Mouse (Mus musculus) intestine, embryonic 14.5 days (tissue): ENCODE results near the gene Rsph3b. TPM values are rescaled to one million over a fixed set of nuclear protein-coding genes. Genes with fewer than 3 reads are reported as not detected.
A peak's percentile ranks its signal among the peaks of the same experiment; 100 is the strongest.
"Not testable (repeated sequence)": the region's sequence is repeated elsewhere in the genome, so short reads cannot be mapped to it uniquely, and the experiment has no call there.

ENCODE experiments used
- ATAC-seq: fragments of 200-750 bp; cut with Nextera tagmentation; replicated peaks from 2 replicates; pipeline ENCODE4 v1.8.0; 2017; ENCODE audit warnings: low read depth, moderate number of reproducible peaks, moderate TSS enrichment, moderate library complexity; ENCODE audit not compliant: low FRiP score, low TSS enrichment
- DNase-seq: peaks from one replicate; pipeline ENCODE4 v3.0.0-alpha.2; 2018; ENCODE audit warnings: low spot score
- H3K27ac ChIP-seq: fragments of 300-500 bp; sonication (generic); 2 replicates; pipeline ENCODE4 v1.5.1; 2014; ENCODE audit warnings: low read depth, mild to moderate bottlenecking, control low read depth
- H3K27me3 ChIP-seq: fragments of 300-500 bp; sonication (generic); replicated peaks from 2 replicates; pipeline ENCODE4 v1.6.1; 2014; ENCODE audit warnings: low read length, control low read depth; ENCODE audit not compliant: control insufficient read depth, insufficient read depth
- H3K36me3 ChIP-seq: fragments of 300-500 bp; sonication (generic); 2 replicates; pipeline ENCODE4 v1.6.1; 2014; ENCODE audit warnings: low read length, control low read depth; ENCODE audit not compliant: control insufficient read depth, insufficient read depth
- H3K4me1 ChIP-seq: fragments of 300-500 bp; sonication (generic); replicated peaks from 2 replicates; pipeline ENCODE4 v1.6.1; 2014; ENCODE audit warnings: low read length, control low read depth, mixed read lengths; ENCODE audit not compliant: control insufficient read depth, insufficient read depth
- H3K4me2 ChIP-seq: fragments of 300-500 bp; sonication (generic); 2 replicates; pipeline ENCODE4 v1.6.1; 2014; ENCODE audit warnings: low read length
- H3K4me3 ChIP-seq: fragments of 300-500 bp; sonication (generic); 2 replicates; pipeline ENCODE4 v1.5.1; 2014; ENCODE audit warnings: low read depth, low read length, control low read depth, mixed read lengths
- H3K9ac ChIP-seq: fragments of 300-500 bp; sonication (generic); 2 replicates; pipeline ENCODE4 v1.6.1; 2014; ENCODE audit warnings: mild to moderate bottlenecking, low read length
- H3K9me3 ChIP-seq: fragments of 300-500 bp; sonication (generic); 2 replicates; pipeline ENCODE4 v1.6.1; 2016; ENCODE audit warnings: low read length, control low read depth; ENCODE audit not compliant: control insufficient read depth
- WGBS: fragments of 180-500 bp; shearing (Covaris S2); extraction: QIAGEN DNeasy Blood & Tissue Kit; methylation state at CpG from one replicate; pipeline ENCODE4 v1.1.7; 2014; 5-methylcytosine and 5-hydroxymethylcytosine counted together
- polyA plus RNA-seq: library from polyadenylated mRNA; unstranded; fragments of >200 nt; fragmentation: Nextera tagmentation; extraction: Ambion mirVana; gene quantifications from 2 replicates; pipeline ENCODE4 v1.2.1, GENCODE M21; 2014

Rsph3b gene
- polyA plus RNA-seq, 1 experiment from 2014 or later = 42.6 TPM

DNA sequence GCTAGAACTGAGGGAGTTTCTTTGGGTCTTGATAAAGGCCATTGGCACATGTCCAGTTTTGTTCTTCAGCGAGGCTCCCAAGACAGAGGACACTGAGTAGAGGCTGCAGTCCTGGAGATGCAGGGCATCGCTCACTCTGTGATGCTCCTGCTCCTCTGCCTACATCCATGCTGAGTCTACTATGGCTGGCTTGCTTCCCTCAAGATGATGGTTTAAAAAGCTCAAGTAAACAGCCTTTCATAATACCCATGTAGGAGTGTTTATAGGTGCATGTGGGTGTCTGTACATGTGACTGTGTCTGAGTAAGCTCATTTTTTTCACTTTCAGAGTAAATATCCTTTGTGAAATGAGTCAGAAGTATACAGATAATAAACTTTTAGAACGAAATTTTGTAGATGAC is 26.5 kb upstream of the Rsph3b start:
- not testable (repeated sequence) for H3K4me3 ChIP-seq, H3K9me3 ChIP-seq, H3K9ac ChIP-seq, H3K36me3 ChIP-seq, H3K27me3 ChIP-seq, H3K4me1 ChIP-seq, DNase-seq, H3K27ac ChIP-seq, ATAC-seq, H3K4me2 ChIP-seq
- 50% methylated on average over 3 of the region's 3 CpGs for WGBS

DNA sequence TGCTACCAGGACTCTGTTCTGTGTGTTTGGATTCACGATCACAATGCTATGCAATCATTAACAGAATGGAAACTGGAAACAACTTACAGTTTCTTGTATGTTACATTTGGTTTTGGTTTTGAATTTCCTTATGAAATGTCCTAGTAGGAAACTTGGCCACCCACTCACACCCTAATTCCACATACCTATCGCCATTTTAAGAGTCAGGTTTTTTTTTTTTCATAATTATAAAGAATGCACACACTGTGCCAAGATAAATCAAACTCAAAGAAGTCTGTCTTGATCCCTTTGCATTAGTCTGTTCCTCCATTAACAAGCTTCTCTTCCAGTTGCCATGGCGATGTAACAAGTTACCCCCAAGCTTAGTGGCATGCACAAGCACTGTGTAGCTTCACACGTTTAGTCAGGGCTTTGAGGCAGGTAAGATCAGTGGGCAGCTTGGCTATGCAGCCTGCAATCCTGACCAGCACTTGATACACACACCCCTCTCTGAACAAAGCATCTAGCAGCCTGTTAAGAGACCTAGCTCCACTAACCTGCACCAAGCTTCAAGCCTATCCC is 24.4 kb upstream of the Rsph3b start:
- 65% methylated on average over 3 of the region's 4 CpGs for WGBS
- H3K9ac ChIP-seq, DNase-seq, H3K27me3 ChIP-seq, H3K9me3 ChIP-seq, H3K36me3 ChIP-seq, H3K4me1 ChIP-seq, H3K27ac ChIP-seq, ATAC-seq, H3K4me2 ChIP-seq, H3K4me3 ChIP-seq: not testable (repeated sequence)

DNA sequence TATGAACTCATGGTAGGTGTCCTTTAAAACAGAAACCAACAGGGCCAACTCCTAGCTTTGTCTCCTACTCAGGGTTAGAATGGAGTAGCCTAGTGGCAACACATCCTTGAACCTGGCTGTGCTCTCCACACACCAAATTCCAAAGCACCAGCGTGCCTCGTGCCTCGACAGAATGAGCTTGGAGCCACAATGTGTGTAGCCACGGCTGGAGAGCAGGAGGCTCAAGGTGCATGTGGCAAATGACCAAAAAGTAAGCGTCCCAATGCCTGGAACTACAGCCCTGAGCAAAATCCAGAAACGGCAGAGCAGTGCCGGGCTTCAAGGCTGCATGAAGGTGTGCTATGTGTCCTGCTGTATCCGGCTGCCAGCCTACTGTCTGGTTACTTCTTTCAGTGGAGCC is 22.8 kb upstream of the Rsph3b start:
- not testable (repeated sequence) for H3K4me1 ChIP-seq, DNase-seq, H3K4me2 ChIP-seq, H3K36me3 ChIP-seq, H3K27ac ChIP-seq, H3K4me3 ChIP-seq, H3K27me3 ChIP-seq, H3K9me3 ChIP-seq, H3K9ac ChIP-seq, ATAC-seq
- 90% methylated on average over 8 of the region's 8 CpGs for WGBS

DNA sequence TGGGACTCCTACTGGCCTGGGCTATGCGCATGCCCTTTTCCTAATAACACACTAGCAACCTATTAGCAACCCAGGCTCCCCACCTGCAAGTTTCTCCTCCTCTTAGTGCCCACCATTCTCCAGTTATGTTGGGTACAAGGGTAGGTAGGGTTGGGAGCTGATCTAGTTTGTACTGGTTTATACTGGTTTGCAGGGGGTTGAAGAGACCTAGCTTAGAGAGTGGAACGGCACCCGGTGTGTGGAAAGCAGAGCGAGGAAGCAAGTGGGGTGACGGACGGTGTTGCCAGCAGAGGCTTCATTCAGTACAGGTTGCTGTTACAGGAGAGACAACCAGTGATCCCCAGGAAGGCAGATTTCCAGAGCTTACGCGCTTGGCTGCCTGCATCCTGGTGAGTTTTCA is 21.9 kb upstream of the Rsph3b start, which contains the start of gene Rnaset2b:
TSS of gene Rnaset2b (plus strand) at position 301 of the 400 bp plus-strand sequence.
- H3K36me3 ChIP-seq, H3K9ac ChIP-seq, H3K9me3 ChIP-seq, H3K27ac ChIP-seq, ATAC-seq, H3K4me3 ChIP-seq, H3K4me1 ChIP-seq, H3K4me2 ChIP-seq, H3K27me3 ChIP-seq, DNase-seq: not testable (repeated sequence)
- WGBS = no CpG with 5 or more reads among the region's 8 CpGs

DNA sequence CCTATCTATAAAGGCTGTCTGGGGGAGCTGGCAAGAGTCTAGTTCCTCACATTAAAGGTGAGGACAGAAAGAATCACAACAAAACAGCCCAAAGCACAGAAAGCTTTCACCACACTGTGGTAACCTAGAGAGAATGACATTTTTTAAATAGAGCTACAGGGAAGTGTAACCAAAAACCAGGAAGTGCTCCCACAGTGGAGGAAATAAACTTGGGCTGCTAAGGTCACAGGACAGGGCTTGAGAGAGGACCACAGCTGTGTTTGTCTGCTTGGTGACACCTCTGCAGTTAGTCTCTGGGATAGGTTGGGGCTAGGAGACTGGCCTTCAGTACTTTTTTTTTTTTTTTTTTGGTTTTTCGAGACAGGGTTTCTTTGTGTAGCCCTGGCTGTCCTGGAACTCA is 19.2 kb upstream of the Rsph3b start:
- H3K9ac ChIP-seq, ATAC-seq, H3K27ac ChIP-seq, H3K36me3 ChIP-seq, H3K4me1 ChIP-seq, H3K9me3 ChIP-seq, H3K4me3 ChIP-seq, H3K4me2 ChIP-seq, DNase-seq, H3K27me3 ChIP-seq: not testable (repeated sequence)
- WGBS = no CpG with 5 or more reads among the region's 1 CpGs

DNA sequence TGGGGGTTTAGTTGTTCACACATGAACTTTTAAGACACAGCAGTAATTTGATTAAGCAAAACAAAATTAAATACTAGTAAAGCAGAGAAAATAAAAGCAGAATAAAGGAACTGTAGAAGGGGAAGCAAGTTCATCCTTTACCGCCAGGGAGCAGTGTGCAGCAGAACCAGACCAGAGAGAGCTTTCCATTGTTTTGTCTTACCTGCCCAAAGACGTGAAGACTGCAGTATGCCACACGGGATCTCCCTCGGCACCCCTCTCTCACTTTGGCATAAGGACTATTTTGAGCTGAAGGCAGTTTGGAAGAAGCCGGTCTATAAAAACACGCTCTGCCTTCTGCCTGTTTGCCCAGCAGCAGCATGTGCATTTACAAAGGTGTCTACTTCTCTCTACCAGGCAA is 16.9 kb upstream of the Rsph3b start:
- peak; percentile 63 for DNase-seq
- not testable (repeated sequence) for H3K27me3 ChIP-seq, H3K4me2 ChIP-seq, H3K27ac ChIP-seq, H3K9me3 ChIP-seq, H3K36me3 ChIP-seq, H3K4me3 ChIP-seq, H3K9ac ChIP-seq, ATAC-seq, H3K4me1 ChIP-seq
- WGBS = 13% methylated on average over 5 of the region's 6 CpGs

DNA sequence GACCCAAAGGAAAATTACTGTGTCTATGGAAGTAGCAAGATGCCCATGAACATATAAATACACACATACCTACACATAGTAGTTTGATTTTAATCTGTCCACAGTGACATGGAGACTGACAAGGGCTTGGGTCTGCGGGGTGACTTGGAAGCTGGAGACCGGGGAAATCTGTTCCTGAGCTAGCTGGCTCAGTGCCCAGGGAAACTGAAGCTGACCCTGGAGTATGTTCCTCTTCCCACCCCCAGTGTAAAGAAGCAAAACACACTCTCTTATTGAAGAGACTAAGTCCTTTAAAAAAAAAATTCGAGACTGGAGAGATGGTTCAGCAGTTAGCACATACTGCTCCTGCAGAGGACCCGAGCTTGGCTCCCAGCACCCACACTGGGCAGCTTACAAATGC is 14.5 kb upstream of the Rsph3b start:
- not testable (repeated sequence) for DNase-seq, H3K4me2 ChIP-seq, H3K9ac ChIP-seq, ATAC-seq, H3K27ac ChIP-seq, H3K36me3 ChIP-seq, H3K9me3 ChIP-seq, H3K27me3 ChIP-seq, H3K4me3 ChIP-seq, H3K4me1 ChIP-seq
- 63% methylated on average over 4 of the region's 4 CpGs for WGBS

DNA sequence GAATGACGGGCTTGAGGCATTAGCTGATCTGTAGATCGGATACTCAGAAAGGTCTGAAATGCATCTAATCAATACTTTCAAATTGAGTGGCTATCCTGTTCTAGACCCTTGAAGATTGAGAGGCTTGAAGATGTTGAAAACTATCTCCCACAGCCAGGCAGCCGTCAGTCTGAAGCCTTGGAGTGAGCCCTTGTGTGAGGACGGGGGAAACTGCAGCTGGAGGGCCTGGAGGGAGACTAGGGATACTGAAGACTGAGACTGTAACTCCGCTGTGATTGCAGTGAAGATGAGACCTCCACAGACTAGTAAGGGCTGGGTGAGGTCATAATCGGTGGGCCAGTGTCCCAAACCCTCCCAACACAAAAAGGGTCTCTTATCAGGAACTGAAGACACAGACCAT is 13.9 kb upstream of the Rsph3b start:
- H3K4me2 ChIP-seq, H3K9ac ChIP-seq, H3K36me3 ChIP-seq, H3K4me1 ChIP-seq, H3K27ac ChIP-seq, ATAC-seq, H3K27me3 ChIP-seq, H3K9me3 ChIP-seq, DNase-seq, H3K4me3 ChIP-seq: not testable (repeated sequence)
- 74% methylated on average over 3 of the region's 6 CpGs for WGBS

DNA sequence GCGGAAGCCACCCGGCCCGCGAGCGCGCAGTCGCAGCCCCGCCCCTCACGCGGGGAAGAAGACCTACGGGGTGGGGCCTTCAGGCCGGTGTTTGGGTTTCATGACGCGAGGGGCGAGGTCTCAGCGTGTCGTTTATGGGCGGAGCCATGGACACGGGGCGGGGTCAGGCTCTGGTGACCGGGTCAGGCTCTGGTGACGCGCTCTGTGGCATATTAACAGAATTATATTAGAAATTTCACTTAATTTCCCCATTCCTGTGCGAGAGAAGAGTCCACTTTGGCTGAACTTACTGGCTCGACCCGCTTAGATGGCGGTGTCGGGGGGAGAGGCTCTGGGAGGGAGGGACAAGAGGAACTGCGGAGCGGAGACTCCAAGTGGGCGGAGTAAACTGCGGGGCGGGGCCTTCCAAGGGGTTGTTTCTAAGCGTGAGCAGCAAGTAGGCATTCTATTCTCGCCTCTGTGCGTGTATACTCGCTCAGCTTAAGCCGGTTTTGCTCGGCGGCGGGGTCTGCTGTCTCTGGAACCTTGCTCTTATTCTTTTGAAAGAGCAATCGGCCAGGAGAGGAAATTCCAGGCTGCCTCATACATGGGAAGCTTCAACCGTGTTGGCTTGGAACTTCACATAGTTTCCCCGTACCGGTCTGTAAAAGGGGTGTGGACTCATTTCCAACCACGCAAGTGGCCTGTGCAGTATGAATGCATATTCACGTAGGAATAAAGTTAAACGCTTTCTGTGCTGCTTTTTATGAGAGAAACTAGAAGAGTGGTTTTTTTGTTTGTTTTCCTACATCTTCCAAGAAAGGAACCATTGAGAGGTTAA is 12.9 kb upstream of the Rsph3b start:
- H3K4me3 ChIP-seq = peak overlapping the region; percentile 18
- DNase-seq = peak; percentile 54
- not testable (repeated sequence) for H3K27ac ChIP-seq, H3K9me3 ChIP-seq, H3K36me3 ChIP-seq, H3K27me3 ChIP-seq, H3K4me1 ChIP-seq, H3K9ac ChIP-seq
- WGBS = under 1% methylated on average over 14 of the region's 48 CpGs
- H3K4me2 ChIP-seq = peak overlapping the region; percentile 28; the same call in 1 of the 2 replicates
- peak; percentile 95 for ATAC-seq
